Mouse (Mus musculus): ENCODE data around the gene Prlh.

The Prlh gene

GRCm38 (mm10) chr1:91001101-91001500 lies 48.2 kb downstream of the Prlh start:
- no peak for DNase-seq (ENCODE audit: low read depth, low spot score)

GRCm38 (mm10) chr1:91001871-91002539 lies 49.1 kb downstream of the Prlh start:
- no peak for DNase-seq (ENCODE audit: low read depth, low spot score)

- DNase-seq (ENCODE audit: low read depth, low spot score), result no peak
Measured at GRCm38 (mm10) chr1:91002641-91003040, 49.7 kb downstream of the Prlh start.

Data from mesoderm, embryonic 11.5 days (tissue).